Mouse (Mus musculus) left cerebral cortex, adult 9 months (tissue): Measurements from ENCODE around the gene En1.

ENCODE experiments used
- DNase-seq, 2 experiments: peaks; one replicate each; pipeline ENCODE4 v3.0.0; 2022; ENCODE audit warnings: low spot score in 2 of 2

The En1 gene

GRCm38 (mm10) chr1:120627622-120628001 is 25.4 kb downstream of the En1 start:
- no peak for DNase-seq

GRCm38 (mm10) chr1:120628821-120629220 is 26.6 kb downstream of the En1 start:
- no peak for DNase-seq

- no peak for DNase-seq
These were observed 41.2 kb downstream of the En1 start for GRCm38 (mm10) chr1:120643380-120643779.

GRCm38 (mm10) chr1:120643848-120644711 is 41.9 kb downstream of the En1 start:
- DNase-seq: no peak

- DNase-seq: no peak
These were observed 42.5 kb downstream of the En1 start for GRCm38 (mm10) chr1:120644755-120645154.

GRCm38 (mm10) chr1:120650068-120650467 is 47.9 kb downstream of the En1 start:
- no peak for DNase-seq

GRCm38 (mm10) chr1:120651997-120652396 is 49.8 kb downstream of the En1 start:
- DNase-seq: no peak

- peak in 1 of 2 experiments; percentile 26 for DNase-seq
These were observed 52.8 kb downstream of the En1 start for GRCm38 (mm10) chr1:120654950-120655396.
